Mouse (Mus musculus) CH12.LX (cell line): ENCODE measurements around the gene 4933428G20Rik.
A peak's percentile ranks its signal among the peaks of the same experiment; 100 is the strongest.

Experiments
- CHD1 ChIP-seq: IDR thresholded peaks from 2 replicates; pipeline ENCODE4 v1.6.1; 2012; ENCODE audit warnings: low read depth, low read length, improper control_type of control experiment, inconsistent platforms
- CTCF ChIP-seq, 2 experiments: IDR thresholded peaks in 1 of 2; conservative IDR thresholded peaks in 1 of 2; 2 replicates each; pipeline ENCODE4 v1.5.1; 2011 to 2012; ENCODE audit warnings: low read depth in 2 of 2, low read length in 2 of 2, improper control_type of control experiment in 1 of 2, inconsistent platforms in 1 of 2, mild to moderate bottlenecking in 1 of 2, moderate library complexity in 1 of 2
- MEF2A ChIP-seq: IDR thresholded peaks from 2 replicates; pipeline ENCODE4 v1.6.1; 2014; ENCODE audit warnings: low read depth, mild to moderate bottlenecking, inconsistent platforms, low read length, improper control_type of control experiment, borderline replicate concordance
- NELFE ChIP-seq: IDR thresholded peaks from 2 replicates; pipeline ENCODE4 v1.6.1; 2011; ENCODE audit warnings: low read depth, low read length, improper control_type of control experiment
- POLR2A ChIP-seq: IDR thresholded peaks from 2 replicates; pipeline ENCODE4 v1.6.1; 2011; ENCODE audit warnings: low read depth, mild to moderate bottlenecking, improper control_type of control experiment, low read length
- USF1 ChIP-seq: IDR thresholded peaks from 2 replicates; pipeline ENCODE4 v1.6.1; 2014; ENCODE audit warnings: low read depth, mild to moderate bottlenecking, inconsistent platforms, low read length, improper control_type of control experiment

DNA sequence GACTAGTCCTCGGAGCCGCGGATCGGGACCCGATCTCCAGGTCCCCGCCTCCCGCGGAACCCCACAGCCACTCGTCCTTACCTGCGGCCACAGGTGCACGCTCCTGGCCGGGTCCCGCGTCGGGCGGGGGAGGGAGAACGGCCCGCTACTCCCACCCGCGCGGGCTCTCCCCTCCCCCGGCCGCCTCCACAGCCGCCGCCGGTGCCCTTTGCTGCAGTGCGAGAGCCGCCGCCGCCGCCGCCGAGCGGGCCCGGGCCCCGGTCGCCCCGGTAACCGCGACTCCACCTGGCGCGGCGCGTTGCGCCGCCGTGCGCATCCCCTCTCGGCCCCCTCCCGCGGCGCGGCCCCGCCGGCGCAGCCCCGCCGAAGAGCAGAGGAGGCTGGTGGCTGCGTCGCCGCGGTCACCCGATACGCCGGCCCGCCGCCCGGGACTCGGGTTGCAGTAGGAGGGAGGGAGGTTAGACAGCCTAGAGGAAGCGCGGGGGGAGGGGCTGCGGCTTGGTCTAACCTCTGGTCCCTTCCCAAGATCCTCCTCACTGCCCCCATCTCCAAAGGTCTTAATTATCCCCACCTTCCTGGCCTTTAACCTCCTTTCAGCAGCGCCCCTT, 46.8 kb upstream of the 4933428G20Rik start:
- TF ChIP-seq MEF2A (peak; percentile 29; the same call in 1 of the 2 replicates), POLR2A (no peak), CTCF (conservative IDR thresholded peaks at IDR 0.05 in 1 of 2, IDR thresholded peaks at IDR 0.05 in 1 of 2; ENCODE audit: low read depth in 2 of 2, low read length in 2 of 2) (no peak), CHD1 (no peak), USF1 (no peak), NELFE (no peak)
